Mouse (Mus musculus): ENCODE measurements at regions not wholly inside any gene's neighbourhood (a gene's known extent, or its start where the extent isn't known, plus 50 kb on each side); places are given as distances from the start of the nearest gene placed in this dataset.
"Not testable (repeated sequence)": the region's sequence is repeated elsewhere in the genome, so short reads cannot be mapped to it uniquely, and the experiment has no call there.

DNA sequence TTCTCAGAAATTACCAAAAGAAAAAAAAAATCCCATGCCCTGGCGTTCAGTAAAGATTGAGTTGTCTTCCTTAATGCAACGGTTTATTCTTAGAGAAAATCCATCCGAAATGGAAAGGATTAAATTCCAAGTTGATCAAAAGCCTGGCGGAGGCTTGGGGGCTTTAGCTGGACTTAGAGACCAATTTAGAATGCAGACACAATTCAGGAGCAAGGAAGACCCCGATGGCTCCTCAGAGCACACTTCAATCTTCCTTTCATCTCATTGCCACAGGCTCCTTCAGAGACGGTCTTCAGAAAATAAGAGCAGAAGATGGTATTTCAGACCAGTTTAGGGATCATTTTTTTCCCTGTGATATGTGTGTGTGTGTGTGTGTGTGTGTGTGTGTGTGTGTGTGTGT lies 171.8 kb downstream of the Ankrd50 start:
- no peak for DNase-seq

DNA sequence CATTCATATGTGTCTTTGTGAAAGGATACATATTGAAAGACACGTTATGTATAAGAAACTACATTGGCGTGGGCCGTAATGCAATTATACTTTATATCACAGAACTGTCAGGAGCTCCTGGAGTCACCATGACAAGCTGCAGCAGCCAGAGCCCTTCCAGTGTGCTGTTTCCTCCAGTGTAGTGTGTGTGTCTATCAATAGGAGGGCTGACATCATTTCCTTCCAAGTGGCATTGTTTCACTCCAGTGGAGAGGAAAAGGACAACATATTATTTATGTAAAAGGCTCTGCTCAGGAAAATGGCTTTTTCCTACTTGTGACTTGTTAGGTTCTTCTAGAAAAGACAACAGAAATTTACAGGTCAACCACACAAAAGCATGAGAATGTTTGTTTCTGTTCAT lies 172.5 kb downstream of the Ankrd50 start:
- DNase-seq: no peak

- peak in 1 of 2 experiments; percentile 31 for DNase-seq
Measured at GRCm38 (mm10) chr3:38299898-38300751, 184.5 kb downstream of the Ankrd50 start.

DNA sequence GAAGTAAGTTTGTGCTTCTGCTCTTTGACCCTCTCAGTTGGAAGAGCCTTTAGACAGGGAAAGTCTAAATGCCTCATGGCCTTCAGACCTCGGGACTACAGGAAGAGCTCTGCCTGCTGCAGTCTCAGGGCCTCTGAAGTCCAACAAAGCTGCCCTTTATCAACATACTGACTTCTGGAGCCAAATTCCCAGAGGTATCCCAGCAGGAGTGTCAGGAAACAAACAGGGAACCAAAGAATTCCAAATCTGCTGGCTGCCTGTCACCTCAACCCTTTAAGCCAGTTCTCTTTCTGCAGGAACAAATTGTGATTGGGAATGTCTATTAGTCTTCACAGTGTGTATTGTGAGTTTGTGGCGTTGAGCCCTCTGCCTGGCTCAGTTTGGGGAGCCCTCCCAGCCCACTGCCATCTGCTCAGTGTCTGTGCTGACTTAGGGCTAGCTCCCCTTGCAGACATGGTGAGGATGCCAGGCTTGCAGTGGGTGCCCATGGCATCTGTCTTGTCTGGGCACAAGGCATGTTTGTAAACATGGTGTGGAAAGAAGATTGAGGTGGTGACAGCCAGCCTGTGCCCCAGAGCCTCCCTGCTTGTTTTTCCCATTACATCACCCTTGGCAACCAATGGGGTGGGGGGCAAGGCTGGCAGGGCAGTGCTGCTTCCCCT lies 185.3 kb downstream of the Ankrd50 start:
- peak; percentile 74 to 83 for DNase-seq

DNA sequence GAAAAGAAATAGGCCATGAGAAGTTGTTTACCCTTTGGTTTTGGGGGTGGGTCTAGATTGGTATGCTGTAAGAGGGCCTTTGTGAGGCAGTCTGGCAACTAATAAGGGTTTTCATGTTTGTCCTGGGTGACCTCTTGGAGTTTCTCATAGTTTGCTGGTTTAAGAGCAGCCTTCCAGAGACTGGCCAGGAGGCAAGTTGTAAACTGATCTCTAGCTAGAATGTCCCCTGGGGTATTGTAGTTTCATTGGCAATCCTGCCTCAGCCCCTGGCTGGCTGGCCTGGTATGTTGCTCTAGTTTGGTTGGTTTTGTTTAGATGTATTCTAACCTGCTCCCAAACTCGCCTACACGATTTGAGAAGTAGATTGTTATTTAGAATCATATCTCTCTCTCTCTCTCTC lies 187.1 kb downstream of the Ankrd50 start:
- DNase-seq: no peak

DNA sequence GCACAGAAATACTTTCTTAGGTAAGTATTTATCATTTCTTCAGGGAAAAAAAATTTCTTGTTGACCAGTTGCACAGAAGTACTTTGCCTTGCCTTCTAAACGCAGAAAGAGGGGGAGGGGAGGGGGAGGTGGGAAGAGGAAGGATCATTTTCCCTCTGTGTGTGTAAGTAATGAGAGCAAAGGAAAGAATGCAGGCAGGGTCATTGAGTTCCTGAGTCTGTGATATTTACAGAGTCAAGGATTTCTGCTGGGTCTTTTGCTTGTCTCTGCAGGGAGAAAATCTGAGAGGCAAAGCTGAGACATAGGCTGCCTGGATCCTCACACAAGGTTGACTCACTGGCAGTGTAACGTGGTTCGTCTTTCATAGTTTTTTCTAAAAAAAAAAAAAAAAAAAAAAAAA lies 195.6 kb downstream of the Ankrd50 start:
- DNase-seq: no peak

GRCm38 (mm10) chr3:38283687-38284124 lies 200.9 kb downstream of the Ankrd50 start:
- no peak for DNase-seq

DNA sequence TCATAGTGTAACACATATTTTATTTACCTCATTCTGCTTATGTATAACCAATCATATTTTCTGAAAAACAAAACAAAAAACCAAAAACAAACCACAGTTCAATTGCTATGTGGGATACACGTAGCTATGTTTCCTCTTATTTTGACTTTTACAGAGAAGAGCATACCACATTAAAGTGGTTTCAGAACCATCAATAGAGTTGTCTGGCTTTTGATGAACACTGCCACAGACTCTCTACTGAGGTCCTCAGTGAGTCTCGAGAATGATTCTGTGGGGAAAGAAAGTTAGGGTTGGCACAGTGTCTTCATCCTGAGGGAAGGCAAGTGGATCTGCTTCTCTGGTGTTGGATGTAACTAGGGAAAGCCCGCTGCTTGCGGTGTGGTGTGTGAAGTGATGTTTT lies 201.8 kb downstream of the Ankrd50 start:
- DNase-seq: no peak

DNA sequence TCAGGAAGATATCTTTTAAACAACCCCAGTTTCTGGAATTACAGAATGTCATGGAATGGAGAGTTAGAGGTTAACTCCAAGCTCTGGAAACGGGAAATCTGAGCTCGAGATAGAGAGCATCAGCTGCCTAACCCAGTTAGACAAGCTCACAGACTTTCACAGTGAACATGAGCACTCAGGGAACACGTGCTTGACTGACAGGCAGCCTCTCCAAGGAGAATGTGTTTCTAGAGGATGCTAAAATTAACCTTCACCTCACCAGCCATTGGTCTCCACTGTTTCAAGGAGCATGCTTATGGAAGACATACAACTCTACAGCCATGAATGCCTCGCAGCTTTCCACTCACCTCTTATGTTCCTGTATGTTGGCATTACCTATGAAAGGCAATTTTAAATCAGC lies 203.0 kb downstream of the Ankrd50 start:
- DNase-seq: no peak

- no peak for DNase-seq
Measured at GRCm38 (mm10) chr3:38280876-38281275, 203.8 kb downstream of the Ankrd50 start.

DNA sequence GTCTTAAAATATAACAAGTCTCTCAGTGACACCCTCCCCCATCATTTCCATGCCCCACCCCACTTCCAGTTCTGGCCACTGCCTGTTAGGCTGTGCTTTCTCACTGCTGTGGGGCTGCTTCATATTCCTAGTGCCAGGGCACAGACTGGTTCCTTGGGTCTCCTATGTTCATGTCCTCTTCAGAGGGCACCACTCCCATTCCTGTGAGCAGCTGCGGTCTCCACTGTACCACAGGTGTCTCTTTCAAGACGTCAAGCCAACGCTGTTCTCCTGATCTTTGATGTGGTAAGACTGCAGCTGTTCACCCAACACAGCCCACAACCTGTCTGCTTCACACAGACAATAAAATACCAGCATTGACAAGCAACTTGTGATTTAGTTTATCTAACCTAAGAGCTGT lies 204.5 kb downstream of the Ankrd50 start:
- no peak for DNase-seq

- no peak for DNase-seq
Measured at GRCm38 (mm10) chr3:38276948-38277504, 207.6 kb downstream of the Ankrd50 start.

- no peak for DNase-seq
Measured at GRCm38 (mm10) chr3:38275321-38275720, 209.3 kb downstream of the Ankrd50 start.

GRCm38 (mm10) chr3:38270742-38271141 lies 213.9 kb downstream of the Ankrd50 start:
- DNase-seq: no peak

GRCm38 (mm10) chr3:38268226-38268625 lies 216.4 kb downstream of the Ankrd50 start:
- no peak for DNase-seq

GRCm38 (mm10) chr3:38263261-38264141 lies 221.1 kb downstream of the Ankrd50 start:
- no peak for DNase-seq

DNA sequence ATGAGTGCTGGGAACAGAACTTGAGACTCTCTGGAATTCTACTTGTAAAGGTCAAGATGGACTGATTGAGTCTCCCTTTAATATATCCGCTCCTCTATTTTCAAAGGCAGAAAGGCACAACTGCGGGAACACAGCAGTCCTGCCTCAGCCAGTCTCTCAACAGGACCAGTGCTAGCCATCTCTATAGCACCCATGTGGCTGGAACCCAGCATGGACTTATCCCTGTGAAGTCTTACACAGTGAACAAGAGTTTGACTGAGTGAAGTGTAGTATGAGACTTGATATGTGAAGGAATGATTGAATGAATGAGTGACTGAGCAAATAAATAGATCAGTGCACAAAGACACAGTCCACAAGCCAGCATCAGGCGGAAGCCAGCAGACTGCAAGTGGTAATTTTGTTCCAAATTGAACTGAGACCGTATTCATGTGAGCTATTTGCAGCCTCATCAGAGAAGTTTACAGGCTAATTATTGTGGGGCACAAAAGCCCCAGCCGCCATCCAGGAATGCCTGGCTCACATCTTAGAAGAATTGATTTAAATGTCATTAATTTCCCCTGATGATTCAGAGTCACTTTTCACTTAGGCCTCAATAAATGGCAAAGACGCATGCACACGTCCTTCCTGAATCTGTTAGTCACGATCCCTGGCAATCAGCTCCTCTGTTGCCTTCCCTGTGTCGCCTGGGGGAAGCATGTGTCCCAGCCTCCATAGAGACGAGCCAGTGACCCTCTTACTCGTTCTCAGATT lies 223.1 kb downstream of the Ankrd50 start:
- no peak for DNase-seq

DNA sequence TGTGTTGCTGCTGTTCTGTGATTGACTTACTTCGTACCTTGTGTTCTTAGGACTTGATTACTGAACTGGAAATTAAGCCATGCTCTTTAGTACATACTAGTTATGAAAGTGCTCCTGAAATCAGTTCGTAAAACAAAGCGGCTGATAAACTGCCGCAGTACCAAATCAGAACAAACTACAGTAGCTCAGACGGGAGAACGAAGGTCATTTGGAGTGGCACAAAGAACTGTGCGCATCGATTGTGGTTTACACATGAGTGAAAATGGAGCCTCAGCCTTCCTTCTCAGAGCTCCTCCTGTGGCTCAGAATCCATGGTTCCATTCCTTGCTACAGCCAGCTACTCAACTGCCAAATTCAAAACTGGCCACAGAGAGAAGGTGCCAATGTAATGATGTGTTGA lies 225.4 kb downstream of the Ankrd50 start:
- DNase-seq: not testable (repeated sequence)

GRCm38 (mm10) chr3:38257843-38258290 lies 226.8 kb downstream of the Ankrd50 start:
- no peak for DNase-seq

GRCm38 (mm10) chr3:38257076-38257842 lies 227.4 kb downstream of the Ankrd50 start:
- DNase-seq: no peak

DNA sequence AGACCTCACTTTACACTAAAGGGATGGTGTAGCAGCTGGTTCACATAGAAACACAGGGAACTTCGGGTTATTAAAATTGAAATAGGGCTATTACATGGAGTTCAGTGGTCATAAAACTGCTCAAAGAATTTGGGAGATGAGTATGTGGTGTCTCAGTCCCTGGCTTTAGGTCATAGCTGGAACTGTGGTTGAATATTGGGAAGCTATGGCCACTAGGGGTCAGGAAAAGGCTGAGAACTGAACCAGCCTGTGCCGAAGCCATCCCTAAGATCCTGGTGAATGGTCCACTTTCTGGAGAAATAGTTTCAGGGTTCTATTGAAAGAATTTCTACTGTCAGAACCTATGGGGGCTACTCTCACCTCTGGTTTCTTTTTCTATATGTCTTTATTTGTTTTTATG lies 229.0 kb downstream of the Ankrd50 start:
- peak; percentile 77 for DNase-seq

Data from cerebellum, postnatal 14 days (tissue).